Mouse (Mus musculus) limb, embryonic 14.5 days (tissue): ENCODE data around the gene Ammecr1. TPM values are rescaled to one million over a fixed set of nuclear protein-coding genes. Genes with fewer than 3 reads are reported as not detected.

Source experiments
- ATAC-seq: fragments of 200-750 bp; cut with Nextera tagmentation; 2 replicates; pipeline ENCODE4 v1.8.0; 2017; ENCODE audit warnings: low read depth, moderate number of reproducible peaks, moderate TSS enrichment; ENCODE audit not compliant: low FRiP score
- DNase-seq: peaks from one replicate; pipeline ENCODE4 v3.0.0-alpha.2; 2015; ENCODE audit warnings: low spot score
- H3K27ac ChIP-seq: fragments of 300-500 bp; sonication (generic); replicated peaks from 2 replicates; pipeline ENCODE4 v1.5.1; 2014; ENCODE audit warnings: low read depth, mild to moderate bottlenecking, low read length, moderate library complexity, mixed read lengths
- H3K27me3 ChIP-seq: fragments of 300-500 bp; sonication (generic); 2 replicates; pipeline ENCODE4 v1.6.1; 2014; ENCODE audit warnings: low read length, mixed read lengths; ENCODE audit not compliant: control insufficient read depth, insufficient read depth
- H3K36me3 ChIP-seq: fragments of 300-500 bp; sonication (generic); 2 replicates; pipeline ENCODE4 v1.6.1; 2014; ENCODE audit warnings: mild to moderate bottlenecking, low read length, moderate library complexity, mixed read lengths; ENCODE audit not compliant: control insufficient read depth, insufficient read depth
- H3K4me1 ChIP-seq: fragments of 300-500 bp; sonication (generic); 2 replicates; pipeline ENCODE4 v1.6.1; 2014; ENCODE audit warnings: antibody characterized with exemption, low read length, mixed read lengths; ENCODE audit not compliant: control insufficient read depth, insufficient read depth
- H3K4me2 ChIP-seq: fragments of 300-500 bp; sonication (generic); replicated peaks from 2 replicates; pipeline ENCODE4 v1.6.1; 2014; ENCODE audit warnings: low read depth, mild to moderate bottlenecking, low read length, moderate library complexity; ENCODE audit not compliant: severe bottlenecking
- H3K4me3 ChIP-seq: fragments of 300-500 bp; sonication (generic); replicated peaks from 2 replicates; pipeline ENCODE4 v1.5.1; 2014; ENCODE audit warnings: low read length
- H3K9ac ChIP-seq: fragments of 300-500 bp; sonication (generic); 2 replicates; pipeline ENCODE4 v1.6.1; 2014; ENCODE audit warnings: mild to moderate bottlenecking, low read depth, low read length, moderate library complexity; ENCODE audit not compliant: severe bottlenecking
- H3K9me3 ChIP-seq: fragments of 300-500 bp; sonication (generic); 2 replicates; pipeline ENCODE4 v1.6.1; 2016; ENCODE audit warnings: low read length; ENCODE audit not compliant: control insufficient read depth
- POLR2A ChIP-seq: fragments of 200-500 bp; IDR thresholded peaks from 2 replicates; pipeline ENCODE4 v1.8.0; 2012; ENCODE audit warnings: inconsistent platforms, mild to moderate bottlenecking, moderate library complexity, borderline replicate concordance; ENCODE audit not compliant: insufficient read depth, insufficient read length; ENCODE audit errors: extremely low read depth
- WGBS: fragments of 180-500 bp; shearing (Covaris S2); extraction: QIAGEN DNeasy Blood & Tissue Kit; methylation state at CpG from one replicate; pipeline ENCODE4 v1.1.7; 2014; 5-methylcytosine and 5-hydroxymethylcytosine counted together
- microRNA-seq: library from miRNA; unstranded; fragments of <30 nt; microRNA quantifications from one replicate; pipeline ENCODE4, GENCODE M21; 2016
- polyA plus RNA-seq, 2 experiments: library from polyadenylated mRNA; depleted of rRNA in 1 of 2; stranded (reverse) in 1 of 2; unstranded in 1 of 2; fragments of >200 nt; fragmentation: Nextera tagmentation in 1 of 2; extraction: Ambion mirVana in 1 of 2; gene quantifications; 2 replicates each; pipeline versions ENCODE4 v1.2.1 to v1.2.3; 2012 to 2014

Ammecr1 gene
- polyA plus RNA-seq, 2 experiments = 7.1 to 19.6 TPM

GRCm38 (mm10) chrX:142806620-142807061, 159.9 kb downstream of the Ammecr1 start:
- ATAC-seq = peak; percentile 62
- Histone ChIP-seq H3K27ac (no peak overlapping the region), H3K27me3 (no peaks in the 10 kb centered on the region), H3K9me3 (no peaks in the 10 kb centered on the region), H3K4me2 (no peak overlapping the region), H3K9ac (no peak overlapping the region), H3K4me1 (no peaks in the 10 kb centered on the region), H3K4me3 (no peak overlapping the region), H3K36me3 (peaks cover 14% of the 10 kb centered on the region)
- TF ChIP-seq POLR2A = no peak
- 33% methylated on average over 10 of the region's 10 CpGs for WGBS
- peak; percentile 49 for DNase-seq

- no peak overlapping the region for H3K9ac ChIP-seq
- H3K36me3 ChIP-seq = peaks cover 14% of the 10 kb centered on the region
- WGBS = 66% methylated on average over 6 of the region's 6 CpGs
- TF ChIP-seq POLR2A = no peak
- H3K4me1 ChIP-seq = no peaks in the 10 kb centered on the region
- ATAC-seq = no peak
- H3K27ac ChIP-seq = no peak overlapping the region
- H3K4me2 ChIP-seq = no peak overlapping the region
- H3K9me3 ChIP-seq = no peaks in the 10 kb centered on the region
- no peaks in the 10 kb centered on the region for H3K27me3 ChIP-seq
- no peak for DNase-seq
- H3K4me3 ChIP-seq = no peak overlapping the region
These were observed 160.4 kb downstream of the Ammecr1 start for GRCm38 (mm10) chrX:142806126-142806525.

GRCm38 (mm10) chrX:142804596-142804995, 161.9 kb downstream of the Ammecr1 start:
- 84% methylated on average over 3 of the region's 3 CpGs for WGBS
- no peak for DNase-seq

More at GRCm38 (mm10) chrX:142804596-142804995, 161.9 kb downstream of the Ammecr1 start:
- H3K4me3 ChIP-seq = no peak overlapping the region
- no peak overlapping the region for H3K9ac ChIP-seq
- no peak overlapping the region for H3K27ac ChIP-seq
- H3K36me3 ChIP-seq = peaks cover 10% of the 10 kb centered on the region
- TF ChIP-seq POLR2A = no peak
- H3K27me3 ChIP-seq = no peaks in the 10 kb centered on the region
- no peaks in the 10 kb centered on the region for H3K4me1 ChIP-seq
- no peak overlapping the region for H3K4me2 ChIP-seq
- no peaks in the 10 kb centered on the region for H3K9me3 ChIP-seq
- no peak for ATAC-seq

Small RNA genes lying within 50 kb of the gene (microRNA-seq; reads per million reads assigned to microRNA genes)
- not detected for gene Gm44351

Other genes with a start within 250 kb of the Ammecr1 start
- 2.5 and 3.5 TPM in 2 replicates for gene Rtl9, start 132.9 kb upstream of the Ammecr1 start, polyA plus RNA-seq (2012; rRNA removed)
- 0.93 and 1.6 TPM in 2 replicates for gene Rtl9, start 132.9 kb upstream of the Ammecr1 start, polyA plus RNA-seq (2014; fragmentation: Nextera tagmentation; extraction: Ambion mirVana)